Mouse (Mus musculus) adrenal gland, adult (tissue): ENCODE results near the gene Peak1.

ENCODE experiments used
- DNase-seq, 2 experiments: peaks; one replicate each; pipeline ENCODE4 v3.0.0; 2022 to 2023; ENCODE audit warnings: low spot score in 1 of 2; ENCODE audit not compliant: inconsistent age in 2 of 2

The Peak1 gene

GRCm38 (mm10) chr9:56205336-56205735 lies 212.5 kb downstream of the Peak1 start:
- DNase-seq, result no peak

DNA sequence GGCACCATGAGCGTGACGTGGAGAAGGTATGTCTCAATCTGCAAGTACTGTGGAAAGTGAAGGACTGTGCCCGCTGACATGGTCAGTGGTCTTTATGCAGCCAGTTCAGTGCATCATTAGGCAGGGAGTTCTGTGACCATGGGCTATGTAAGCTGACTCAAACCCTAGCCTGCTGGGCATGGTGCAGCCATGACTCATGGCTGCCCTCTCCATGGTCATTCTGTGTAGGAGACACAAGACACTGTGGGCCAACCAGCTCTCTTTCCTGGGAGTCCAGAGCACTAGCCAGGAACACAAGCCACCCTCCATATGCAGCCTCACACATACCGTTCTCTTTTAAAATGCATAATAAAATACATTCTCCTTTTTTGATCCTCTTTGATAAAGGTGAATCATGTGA lies 213.6 kb downstream of the Peak1 start:
- DNase-seq, result peak; percentile 38 to 71

DNA sequence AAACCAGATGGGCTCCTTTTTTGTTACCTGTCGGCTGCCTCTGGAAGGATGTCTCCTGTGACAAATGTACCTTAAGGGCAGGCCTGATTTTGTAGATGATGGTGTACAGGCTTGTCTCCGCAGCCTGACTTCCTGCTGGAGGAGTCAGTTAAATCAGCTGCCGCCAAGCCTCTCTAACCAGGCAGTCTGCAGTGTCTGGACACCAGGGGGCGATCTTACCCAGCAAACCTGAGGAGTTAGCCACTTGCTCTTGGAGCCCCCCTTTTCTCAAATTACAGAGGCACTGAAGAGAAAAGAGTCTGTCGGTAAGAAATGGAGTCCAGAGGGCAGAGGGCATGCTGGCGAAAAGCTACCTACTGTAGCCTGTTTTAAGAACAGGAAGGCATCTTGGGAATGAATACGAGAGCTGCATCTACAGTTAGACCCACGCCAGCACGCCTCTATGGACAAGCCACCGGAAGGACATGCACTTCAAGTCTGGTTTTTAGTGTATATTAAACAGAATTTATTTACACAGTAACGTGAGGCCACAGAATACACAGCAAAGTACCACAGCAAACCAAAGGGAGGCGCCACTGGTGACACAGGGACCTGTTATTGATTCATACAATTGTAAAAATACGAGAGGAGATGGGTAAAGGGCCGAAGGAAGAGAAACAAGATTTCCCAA lies 217.1 kb downstream of the Peak1 start:
- DNase-seq, result peak; percentile 76 to 94

- DNase-seq, result no peak
These were observed 217.7 kb downstream of the Peak1 start for GRCm38 (mm10) chr9:56200200-56200599.

GRCm38 (mm10) chr9:56196921-56197320 lies 220.9 kb downstream of the Peak1 start:
- no peak for DNase-seq

DNA sequence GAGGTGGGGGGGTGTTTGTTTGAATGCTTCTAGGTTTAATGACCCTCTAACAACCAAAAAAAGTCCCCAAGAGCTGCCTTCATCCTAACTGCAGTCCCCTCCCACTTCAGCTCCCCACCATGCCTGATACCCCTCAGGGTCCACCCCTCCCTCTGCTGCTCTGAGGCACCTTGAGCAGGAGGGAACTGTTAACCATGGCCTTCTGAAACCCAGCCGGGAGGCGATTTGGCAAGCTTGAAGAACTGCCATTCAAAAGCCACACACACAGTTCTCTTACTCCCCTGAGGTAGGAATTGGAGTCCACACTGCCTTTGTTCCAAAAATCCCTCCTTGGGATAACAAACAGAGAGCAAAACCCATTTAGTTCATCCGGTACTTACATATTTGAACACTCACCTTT lies 222.7 kb downstream of the Peak1 start:
- no peak for DNase-seq

- DNase-seq, result no peak
These were observed 226.1 kb downstream of the Peak1 start for GRCm38 (mm10) chr9:56191498-56192455.

DNA sequence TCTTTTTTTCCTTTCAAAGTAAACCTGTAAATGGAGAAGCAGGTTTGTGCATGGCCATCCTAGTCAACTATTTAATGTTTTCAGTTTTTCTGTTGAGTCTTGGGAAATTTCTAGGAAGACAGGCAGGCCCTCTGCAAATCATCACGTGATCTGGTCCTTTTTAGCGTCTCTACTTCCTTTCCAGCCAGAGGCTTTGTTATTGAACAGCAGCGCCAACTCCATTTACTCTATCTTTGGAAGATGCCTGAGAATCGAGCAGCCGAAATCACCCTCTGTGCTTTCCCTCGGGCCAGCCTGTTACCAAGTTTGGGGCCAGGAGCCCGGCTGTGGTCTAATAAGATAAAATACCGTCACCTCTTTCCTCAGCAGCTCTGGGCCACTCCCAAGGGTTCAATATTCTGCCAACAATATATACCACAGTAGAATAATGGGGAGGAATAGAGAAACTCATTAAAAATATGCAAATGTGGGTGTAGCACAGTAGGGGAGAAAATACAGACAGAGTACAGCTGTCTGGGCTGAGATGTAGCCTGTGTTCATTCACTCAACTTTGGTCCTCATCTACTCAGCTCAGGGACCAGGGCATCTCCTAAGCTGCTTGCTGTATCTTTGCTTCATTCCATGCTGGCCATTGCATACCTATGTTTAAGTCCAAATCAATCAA lies 237.6 kb downstream of the Peak1 start:
- no peak for DNase-seq

DNA sequence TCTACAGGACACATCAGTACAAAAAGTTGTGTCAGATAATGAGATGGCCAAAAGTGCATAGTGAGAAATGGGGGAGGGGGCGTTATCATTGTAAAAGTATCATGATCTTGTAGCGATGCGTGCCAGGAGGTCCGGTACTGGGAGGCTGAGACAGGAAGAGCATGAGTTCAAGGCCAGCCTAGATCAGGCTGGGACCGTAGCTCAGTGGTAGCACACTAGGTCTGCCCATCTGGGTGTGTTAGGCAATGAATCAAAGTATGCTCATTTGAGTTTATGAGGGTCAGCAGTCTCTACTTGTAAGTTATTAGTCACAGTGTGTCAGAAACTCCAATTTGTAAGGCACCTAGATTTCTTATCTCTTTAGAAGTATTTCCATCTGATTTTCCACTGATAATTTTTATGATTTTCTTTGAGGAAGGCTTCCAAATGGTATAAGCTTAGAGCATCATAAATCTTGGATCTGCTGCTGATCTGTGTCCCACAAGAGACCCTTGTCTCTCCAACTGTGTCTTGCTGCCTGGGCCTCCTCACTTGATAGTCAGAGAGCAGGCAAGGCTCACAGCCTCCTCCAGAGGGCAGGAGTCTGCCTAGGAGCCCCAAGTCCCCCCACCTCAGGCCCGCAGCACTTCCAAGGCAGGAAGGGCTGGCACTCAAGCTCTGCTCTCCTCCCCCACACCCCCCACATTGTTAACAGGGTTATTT lies 238.3 kb downstream of the Peak1 start:
- DNase-seq, result no peak

GRCm38 (mm10) chr9:56177354-56177753 lies 240.5 kb downstream of the Peak1 start:
- peak; percentile 23 to 53 for DNase-seq

DNA sequence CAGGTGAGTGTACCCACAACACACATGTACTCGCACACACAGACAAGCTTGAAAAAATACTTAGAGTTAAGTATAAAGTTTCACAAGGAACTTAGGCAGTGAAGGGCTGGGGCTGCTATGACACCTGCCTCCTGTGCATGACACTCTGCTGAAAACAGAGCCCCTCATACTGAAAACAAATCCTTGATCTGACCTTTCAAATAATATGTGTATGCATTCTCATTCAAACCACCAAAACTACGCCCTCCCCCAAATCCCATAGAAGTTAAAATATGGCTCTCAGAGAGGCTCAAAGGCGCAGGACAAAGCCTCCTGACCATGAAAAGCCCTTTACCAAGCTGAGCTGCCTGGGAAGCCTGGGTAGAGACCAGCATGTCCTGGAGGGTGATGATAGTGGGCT lies 242.6 kb downstream of the Peak1 start:
- no peak for DNase-seq

DNA sequence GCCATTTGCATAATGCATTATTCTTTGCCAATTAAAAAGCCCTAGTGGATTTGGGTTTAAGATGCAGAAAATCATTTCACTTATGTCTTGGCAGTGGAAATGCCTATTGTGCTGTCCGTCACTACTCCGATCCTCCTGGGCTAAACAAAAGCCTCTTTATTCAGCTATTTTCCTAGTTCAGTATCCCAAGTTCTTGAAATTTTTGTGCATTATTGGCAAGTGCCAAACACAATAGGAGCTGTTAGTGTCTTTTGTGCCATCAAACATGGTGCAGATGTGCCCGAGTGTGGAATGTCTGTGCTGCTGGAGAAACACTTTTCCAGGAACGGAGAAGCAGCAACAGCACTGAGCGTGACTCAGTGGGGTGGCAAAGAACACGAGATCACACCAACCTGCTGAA lies 250.2 kb downstream of the Peak1 start:
- no peak for DNase-seq

DNA sequence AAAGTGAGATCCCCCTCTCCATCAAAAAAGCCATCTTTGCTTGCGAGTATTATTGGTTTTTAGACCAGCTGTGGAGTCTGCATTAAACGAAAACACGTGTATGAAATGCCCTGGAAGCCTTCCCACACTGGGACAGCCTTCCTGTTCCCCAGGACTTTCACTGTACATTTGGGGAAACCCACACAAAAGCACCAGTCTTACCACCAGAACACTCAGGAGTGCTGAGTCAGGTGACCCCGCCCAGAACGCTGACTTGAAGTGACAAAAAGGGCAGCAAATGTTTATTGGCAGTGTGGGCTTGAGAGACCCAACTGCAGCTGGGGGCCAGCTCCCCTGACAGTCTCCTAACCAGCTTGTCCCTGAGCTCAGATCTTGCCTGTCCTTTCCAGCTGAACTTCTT lies 251.7 kb downstream of the Peak1 start:
- DNase-seq, result no peak

- no peak for DNase-seq
These were observed 252.5 kb downstream of the Peak1 start, which contains the start of gene Tspan3 for GRCm38 (mm10) chr9:56165377-56165776. TSS of gene Tspan3 (minus strand) at chr9:56165477.

DNA sequence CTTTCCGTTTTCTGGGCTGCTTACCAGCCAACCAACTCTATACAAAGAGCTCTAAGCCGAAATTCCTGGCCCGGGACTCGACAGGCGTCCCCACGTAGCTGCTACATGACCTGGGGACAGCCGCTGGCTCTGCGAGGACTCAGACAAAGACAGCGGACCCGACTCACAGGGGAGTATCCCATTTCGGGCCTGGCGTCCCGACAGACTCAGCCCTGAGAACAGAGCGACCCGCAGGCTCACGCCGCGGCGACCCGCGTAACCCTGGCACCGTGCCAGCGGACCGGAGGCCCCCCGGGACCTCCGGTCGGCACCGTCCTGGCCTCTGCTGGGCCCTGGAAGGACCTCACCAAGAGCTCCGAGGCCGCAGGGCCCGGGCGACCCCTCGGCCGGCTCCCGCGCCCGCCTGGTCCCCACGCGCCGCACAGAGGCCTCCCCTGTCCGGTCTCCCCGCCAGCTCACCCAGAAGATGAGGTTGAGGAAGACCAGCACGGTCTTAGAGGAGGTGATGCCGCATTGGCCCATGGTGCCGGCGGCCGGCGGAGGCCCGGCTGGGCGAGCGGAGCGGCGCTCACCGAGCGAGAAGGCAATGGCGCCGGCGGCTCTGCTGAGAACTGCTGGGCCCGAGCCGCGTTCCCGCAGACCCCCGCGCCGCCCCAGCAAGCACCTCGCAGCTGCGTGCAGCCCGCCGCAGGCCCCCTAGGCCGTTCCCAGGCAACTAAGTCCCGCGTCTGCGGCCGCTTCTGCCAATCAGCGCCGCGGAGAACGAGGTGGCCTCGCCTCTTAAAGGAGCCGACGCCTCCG lies 257.3 kb downstream of the Peak1 start:
- peak; percentile 91 to 97 for DNase-seq

- DNase-seq, result no peak
These were observed 258.4 kb downstream of the Peak1 start for GRCm38 (mm10) chr9:56159456-56159855.

GRCm38 (mm10) chr9:56158077-56158476 lies 259.8 kb downstream of the Peak1 start:
- no peak for DNase-seq

GRCm38 (mm10) chr9:56154572-56154971 lies 263.3 kb downstream of the Peak1 start:
- no peak for DNase-seq

DNA sequence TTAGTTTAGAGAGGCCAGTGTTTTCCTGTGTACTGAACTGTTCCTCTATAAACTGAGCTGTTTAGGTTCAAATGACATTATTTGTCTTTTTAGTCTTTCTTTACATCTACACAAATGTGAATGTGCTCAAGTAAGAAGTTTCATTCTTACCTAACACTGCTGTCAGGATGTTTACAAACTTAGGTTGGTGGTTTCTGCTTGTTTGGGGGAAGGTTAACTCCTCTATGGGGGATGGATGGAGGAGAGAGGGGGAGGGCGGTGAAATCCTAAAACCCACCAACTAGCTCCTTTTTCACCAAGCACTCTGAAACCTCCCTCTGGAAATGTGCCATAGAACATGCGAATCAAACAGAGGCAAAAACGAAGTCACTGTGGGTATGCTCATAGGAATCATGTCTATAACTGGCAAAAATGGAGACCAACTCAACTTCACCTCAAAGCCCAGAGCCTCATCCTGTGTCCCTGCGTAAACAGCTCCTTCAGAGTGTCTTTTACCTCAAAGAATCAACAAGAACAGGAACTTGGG lies 265.3 kb downstream of the Peak1 start:
- peak in 1 of 2 experiments; percentile 39 for DNase-seq
